Mouse (Mus musculus): ENCODE measurements around the gene Glra4. TPM values are rescaled to one million over a fixed set of nuclear protein-coding genes. Genes with fewer than 3 reads are reported as not detected.

Glra4 gene
- 0.17 and 0.18 TPM in 2 replicates for polyA plus RNA-seq (2014; fragmentation: Nextera tagmentation; extraction: Ambion mirVana)

- 67% methylated on average over 3 of the region's 3 CpGs for WGBS
These were observed at the start of gene Glra4 for GRCm38 (mm10) chrX:136780041-136780440. TSS of gene Glra4 (minus strand) at chrX:136780141.

GRCm38 (mm10) chrX:136828610-136829009, 48.7 kb upstream of the Glra4 start:
- Histone ChIP-seq H3K27me3 (replicated peaks; ENCODE audit: control insufficient read depth, insufficient read depth, low read length) (no peaks in the 10 kb centered on the region), H3K27ac (replicated peaks; ENCODE audit: low read depth, low read length) (no peak overlapping the region), H3K4me3 (ENCODE audit: low read depth, low read length) (no peak overlapping the region), H3K9me3 (ENCODE audit: control insufficient read depth, low read length) (no peaks in the 10 kb centered on the region), H3K4me2 (ENCODE audit: low read depth, low read length) (no peak overlapping the region), H3K9ac (ENCODE audit: low read depth, low read length) (no peak overlapping the region), H3K4me1 (ENCODE audit: control insufficient read depth, insufficient read depth, low read length) (no peaks in the 10 kb centered on the region), H3K36me3 (ENCODE audit: control insufficient read depth, insufficient read depth, low read length) (no peaks in the 10 kb centered on the region)
- ATAC-seq (ENCODE audit: low read depth) = no peak
- no peak for DNase-seq (ENCODE audit: low spot score)

More at GRCm38 (mm10) chrX:136780041-136780440, at the start of gene Glra4:
- no peak for ATAC-seq (ENCODE audit: low read depth)
- peaks cover 3% of the 10 kb centered on the region; the same call in 1 of the 2 replicates for H3K27me3 ChIP-seq (replicated peaks; ENCODE audit: control insufficient read depth, insufficient read depth, low read length)
- H3K27ac ChIP-seq (replicated peaks; ENCODE audit: low read depth, low read length) = no peak within 1 kb of the TSS
- no peak within 1 kb of the TSS for H3K4me3 ChIP-seq (ENCODE audit: low read depth, low read length)
- no peaks in the 10 kb centered on the region for H3K36me3 ChIP-seq (ENCODE audit: control insufficient read depth, insufficient read depth, low read length)
- no peaks in the 10 kb centered on the region for H3K4me1 ChIP-seq (ENCODE audit: control insufficient read depth, insufficient read depth, low read length)
- H3K9me3 ChIP-seq (ENCODE audit: control insufficient read depth, low read length) = no peaks in the 10 kb centered on the region
- no peak for DNase-seq (ENCODE audit: low spot score)
- H3K4me2 ChIP-seq (ENCODE audit: low read depth, low read length) = no peak within 1 kb of the TSS
- H3K9ac ChIP-seq (ENCODE audit: low read depth, low read length) = no peak within 1 kb of the TSS

GRCm38 (mm10) chrX:136825016-136825415, 45.1 kb upstream of the Glra4 start:
- Histone ChIP-seq H3K9me3 (ENCODE audit: control insufficient read depth, low read length) (no peaks in the 10 kb centered on the region), H3K27me3 (replicated peaks; ENCODE audit: control insufficient read depth, insufficient read depth, low read length) (no peaks in the 10 kb centered on the region), H3K4me2 (ENCODE audit: low read depth, low read length) (no peak overlapping the region), H3K4me3 (ENCODE audit: low read depth, low read length) (no peak overlapping the region), H3K4me1 (ENCODE audit: control insufficient read depth, insufficient read depth, low read length) (no peaks in the 10 kb centered on the region), H3K36me3 (ENCODE audit: control insufficient read depth, insufficient read depth, low read length) (no peaks in the 10 kb centered on the region), H3K27ac (replicated peaks; ENCODE audit: low read depth, low read length) (no peak overlapping the region), H3K9ac (ENCODE audit: low read depth, low read length) (no peak overlapping the region)
- DNase-seq (ENCODE audit: low spot score) (no peak), ATAC-seq (ENCODE audit: low read depth) (no peak)
- WGBS = 61% methylated on average over 4 of the region's 4 CpGs

- Histone ChIP-seq H3K4me1 (ENCODE audit: control insufficient read depth, insufficient read depth, low read length) (no peaks in the 10 kb centered on the region), H3K36me3 (ENCODE audit: control insufficient read depth, insufficient read depth, low read length) (no peaks in the 10 kb centered on the region), H3K4me2 (ENCODE audit: low read depth, low read length) (no peak within 1 kb of the TSS), H3K9ac (ENCODE audit: low read depth, low read length) (no peak within 1 kb of the TSS), H3K27ac (replicated peaks; ENCODE audit: low read depth, low read length) (no peak within 1 kb of the TSS), H3K9me3 (ENCODE audit: control insufficient read depth, low read length) (no peaks in the 10 kb centered on the region), H3K4me3 (ENCODE audit: low read depth, low read length) (no peak within 1 kb of the TSS), H3K27me3 (replicated peaks; ENCODE audit: control insufficient read depth, insufficient read depth, low read length) (0 out of 2 replicates have a peak, but pooled peaks cover 3% of the 10 kb centered on the region)
- DNase-seq (ENCODE audit: low spot score) (no peak), ATAC-seq (ENCODE audit: low read depth) (no peak)
- 33% methylated on average over 1 of the region's 1 CpGs for WGBS
These were observed 42.4 kb upstream of the Glra4 start, which contains the start of gene Plp1 for GRCm38 (mm10) chrX:136822371-136822770. TSS of gene Plp1 (plus strand) at chrX:136822671.

GRCm38 (mm10) chrX:136820250-136820649, 40.3 kb upstream of the Glra4 start:
- 8% methylated on average over 1 of the region's 1 CpGs for WGBS
- Histone ChIP-seq H3K9me3 (ENCODE audit: control insufficient read depth, low read length) (no peaks in the 10 kb centered on the region), H3K27ac (replicated peaks; ENCODE audit: low read depth, low read length) (no peak overlapping the region), H3K36me3 (ENCODE audit: control insufficient read depth, insufficient read depth, low read length) (no peaks in the 10 kb centered on the region), H3K4me2 (ENCODE audit: low read depth, low read length) (no peak overlapping the region), H3K4me3 (ENCODE audit: low read depth, low read length) (no peak overlapping the region), H3K9ac (ENCODE audit: low read depth, low read length) (no peak overlapping the region), H3K27me3 (replicated peaks; ENCODE audit: control insufficient read depth, insufficient read depth, low read length) (peaks cover 5% of the 10 kb centered on the region; the same call in 1 of the 2 replicates), H3K4me1 (ENCODE audit: control insufficient read depth, insufficient read depth, low read length) (no peaks in the 10 kb centered on the region)
- ATAC-seq (ENCODE audit: low read depth) = peak; percentile 68; the same call in 1 of the 2 replicates
- DNase-seq (ENCODE audit: low spot score) = peak; percentile 68

- Histone ChIP-seq H3K9ac (ENCODE audit: low read depth, low read length) (no peak overlapping the region), H3K4me2 (ENCODE audit: low read depth, low read length) (no peak overlapping the region), H3K4me1 (ENCODE audit: control insufficient read depth, insufficient read depth, low read length) (no peaks in the 10 kb centered on the region), H3K36me3 (ENCODE audit: control insufficient read depth, insufficient read depth, low read length) (no peaks in the 10 kb centered on the region), H3K27ac (replicated peaks; ENCODE audit: low read depth, low read length) (no peak overlapping the region), H3K4me3 (ENCODE audit: low read depth, low read length) (no peak overlapping the region), H3K9me3 (ENCODE audit: control insufficient read depth, low read length) (no peaks in the 10 kb centered on the region), H3K27me3 (replicated peaks; ENCODE audit: control insufficient read depth, insufficient read depth, low read length) (peaks cover 6% of the 10 kb centered on the region; the same call in 1 of the 2 replicates)
- WGBS = 82% methylated on average over 6 of the region's 6 CpGs
- ATAC-seq (ENCODE audit: low read depth) (no peak), DNase-seq (ENCODE audit: low spot score) (no peak)
These were observed 39.8 kb upstream of the Glra4 start for GRCm38 (mm10) chrX:136819752-136820151.

GRCm38 (mm10) chrX:136797223-136797622, 17.3 kb upstream of the Glra4 start:
- DNase-seq (ENCODE audit: low spot score) = no peak
- Histone ChIP-seq H3K9ac (ENCODE audit: low read depth, low read length) (no peak overlapping the region), H3K4me1 (ENCODE audit: control insufficient read depth, insufficient read depth, low read length) (no peaks in the 10 kb centered on the region), H3K4me2 (ENCODE audit: low read depth, low read length) (no peak overlapping the region), H3K27ac (replicated peaks; ENCODE audit: low read depth, low read length) (no peak overlapping the region), H3K9me3 (ENCODE audit: control insufficient read depth, low read length) (no peaks in the 10 kb centered on the region), H3K36me3 (ENCODE audit: control insufficient read depth, insufficient read depth, low read length) (no peaks in the 10 kb centered on the region), H3K27me3 (replicated peaks; ENCODE audit: control insufficient read depth, insufficient read depth, low read length) (0 out of 2 replicates have a peak, but pooled peaks cover 4% of the 10 kb centered on the region), H3K4me3 (ENCODE audit: low read depth, low read length) (no peak overlapping the region)
- 28% methylated on average over 2 of the region's 2 CpGs for WGBS
- ATAC-seq (ENCODE audit: low read depth) = no peak

GRCm38 (mm10) chrX:136789446-136789845, 9.5 kb upstream of the Glra4 start:
- ATAC-seq (ENCODE audit: low read depth) (no peak), DNase-seq (ENCODE audit: low spot score) (peak; percentile 10)
- no peaks in the 10 kb centered on the region for H3K9me3 ChIP-seq (ENCODE audit: control insufficient read depth, low read length)
- H3K4me3 ChIP-seq (ENCODE audit: low read depth, low read length) = no peak overlapping the region
- no peaks in the 10 kb centered on the region for H3K36me3 ChIP-seq (ENCODE audit: control insufficient read depth, insufficient read depth, low read length)
- H3K9ac ChIP-seq (ENCODE audit: low read depth, low read length) = no peak overlapping the region
- WGBS = 74% methylated on average over 4 of the region's 4 CpGs
- H3K4me2 ChIP-seq (ENCODE audit: low read depth, low read length) = no peak overlapping the region
- H3K27ac ChIP-seq (replicated peaks; ENCODE audit: low read depth, low read length) = no peak overlapping the region
- H3K4me1 ChIP-seq (ENCODE audit: control insufficient read depth, insufficient read depth, low read length) = no peaks in the 10 kb centered on the region
- 0 out of 2 replicates have a peak, but pooled peaks cover 4% of the 10 kb centered on the region for H3K27me3 ChIP-seq (replicated peaks; ENCODE audit: control insufficient read depth, insufficient read depth, low read length)

- 68% methylated on average over 2 of the region's 2 CpGs for WGBS
- no peak overlapping the region for H3K4me2 ChIP-seq (ENCODE audit: low read depth, low read length)
- no peaks in the 10 kb centered on the region for H3K36me3 ChIP-seq (ENCODE audit: control insufficient read depth, insufficient read depth, low read length)
- H3K4me1 ChIP-seq (ENCODE audit: control insufficient read depth, insufficient read depth, low read length) = no peaks in the 10 kb centered on the region
- H3K27me3 ChIP-seq (replicated peaks; ENCODE audit: control insufficient read depth, insufficient read depth, low read length) = peaks cover 3% of the 10 kb centered on the region; the same call in 1 of the 2 replicates
- H3K27ac ChIP-seq (replicated peaks; ENCODE audit: low read depth, low read length) = no peak overlapping the region
- ATAC-seq (ENCODE audit: low read depth) (no peak), DNase-seq (ENCODE audit: low spot score) (no peak)
- no peak overlapping the region for H3K9ac ChIP-seq (ENCODE audit: low read depth, low read length)
- H3K9me3 ChIP-seq (ENCODE audit: control insufficient read depth, low read length) = no peaks in the 10 kb centered on the region
- H3K4me3 ChIP-seq (ENCODE audit: low read depth, low read length) = no peak overlapping the region
These were observed 679 bp downstream of the Glra4 start for GRCm38 (mm10) chrX:136779262-136779661.

Measured in embryonic facial prominence, embryonic 14.5 days (tissue).